8 mouse cellular contexts compared by ENCODE assay signal in genomic region chr3:90076921-90077716, GRCm38 (mm10). TPM values are rescaled to one million over a fixed set of nuclear protein-coding genes. Genes with fewer than 3 reads are reported as not detected.
DNase-seq lines count a peak whose midpoint lies in the region; ATAC-seq and TF ChIP-seq lines count a peak whose summit lies in the region.

No protein-coding gene starts in this region.

- intact Hi-C loops in heart, postnatal 10 days (cut with DNase I) = loop anchor here (1.0 to 10.0 kb wide), 3 partner anchors 22 to 292 kb away; no protein-coding TSS in a partner anchor

- peak; percentile 94 for DNase-seq in ES-CJ7 (ENCODE audit: low read depth, low spot score)
- DNase-seq in adrenal gland, postnatal 25 days = peak; percentile 75
- DNase-seq in heart, postnatal 10 days = peak; percentile 88 to 91
- peak; percentile 60 to 92 for DNase-seq in layer of hippocampus, adult 18-20 months (ENCODE audit: low spot score in 2 of 2)
- peak; percentile 93 for DNase-seq in lung, postnatal 0 days (ENCODE audit: low spot score)
- peak; percentile 69 for DNase-seq in right cerebral cortex, postnatal 25 days
- DNase-seq in yolk sac, embryonic 10.5 days (ENCODE audit: low spot score) = peak; percentile 79

- H3K9me3 ChIP-seq in embryonic facial prominence, embryonic 15.5 days (replicated peaks) = no peaks in the 10 kb centered on the region
- H3K9me3 ChIP-seq in lung, postnatal 0 days (ENCODE audit: low read length) = no peaks in the 10 kb centered on the region

- no peaks in the 10 kb centered on the region for H3K27me3 ChIP-seq in embryonic facial prominence, embryonic 15.5 days
- no peaks in the 10 kb centered on the region for H3K27me3 ChIP-seq in lung, postnatal 0 days (replicated peaks; ENCODE audit: insufficient read depth, low read length)

- TF ChIP-seq CTCF in lung, postnatal 0 days (IDR thresholded peaks at IDR 0.05) = peak; percentile 83

- WGBS in embryonic facial prominence, embryonic 15.5 days = 11% methylated on average over 5 of the region's 5 CpGs
- WGBS in lung, postnatal 0 days = 6% methylated on average over 5 of the region's 5 CpGs

- no peak overlapping the region for H3K4me3 ChIP-seq in embryonic facial prominence, embryonic 15.5 days (replicated peaks)
- no peak overlapping the region for H3K4me3 ChIP-seq in lung, postnatal 0 days (ENCODE audit: low read depth, low read length)

- H3K9ac ChIP-seq in embryonic facial prominence, embryonic 15.5 days = no peak overlapping the region
- no peak overlapping the region for H3K9ac ChIP-seq in lung, postnatal 0 days (replicated peaks; ENCODE audit: low read depth)

- 0 out of 2 replicates have a peak overlapping the region, but pooled peaks have one; percentile 29 for H3K4me2 ChIP-seq in embryonic facial prominence, embryonic 15.5 days (replicated peaks)
- peak overlapping the region; percentile 15; the same call in 1 of the 2 replicates for H3K4me2 ChIP-seq in lung, postnatal 0 days (replicated peaks; ENCODE audit: low read depth, low read length)

- no peak for ATAC-seq in embryonic facial prominence, embryonic 15.5 days (ENCODE audit: insufficient number of reproducible peaks, low FRiP score, low TSS enrichment, low read depth)
- no peak for ATAC-seq in lung, postnatal 0 days

- H3K4me1 ChIP-seq in embryonic facial prominence, embryonic 15.5 days = peaks cover 29% of the 10 kb centered on the region
- H3K4me1 ChIP-seq in lung, postnatal 0 days (ENCODE audit: insufficient read depth, low read depth, low read length) = peaks cover 14% of the 10 kb centered on the region

- H3K36me3 ChIP-seq in embryonic facial prominence, embryonic 15.5 days = no peaks in the 10 kb centered on the region
- H3K36me3 ChIP-seq in lung, postnatal 0 days (ENCODE audit: insufficient read depth, low read length) = no peaks in the 10 kb centered on the region

- TF ChIP-seq EP300 in lung, postnatal 0 days (IDR thresholded peaks at IDR 0.05) = peak; percentile 72

- no peak overlapping the region for H3K27ac ChIP-seq in embryonic facial prominence, embryonic 15.5 days (replicated peaks)
- 0 out of 2 replicates have a peak overlapping the region, but pooled peaks have one; percentile 20 for H3K27ac ChIP-seq in lung, postnatal 0 days (ENCODE audit: low read length)

RNA-seq across cellular contexts. Expression of gene Tpm3, which starts 4.7 kb away (rescaled TPM):
- 178 and 198 TPM in 2 replicates for total RNA-seq in adrenal gland, postnatal 25 days (2021)
- polyA plus RNA-seq in embryonic facial prominence, embryonic 15.5 days (2015; fragmentation: Nextera tagmentation; extraction: Ambion mirVana) = 439 and 441 TPM in 2 replicates
- 100 to 1,000 TPM; 103 to 108 TPM for total RNA-seq in heart, postnatal 10 days (2021)
- 100 to 1,000 TPM; 170 to 172 TPM for total RNA-seq in layer of hippocampus, adult 18-20 months (2021)
- 506 and 509 TPM in 2 replicates for polyA plus RNA-seq in lung, postnatal 0 days (2015; fragmentation: Nextera tagmentation; extraction: Ambion mirVana)

RNA-seq across cellular contexts. Expression of gene Ubap2l, which starts 24.7 kb away (rescaled TPM):
- total RNA-seq in adrenal gland, postnatal 25 days (2021) = 158 and 190 TPM in 2 replicates
- 175 and 176 TPM in 2 replicates for polyA plus RNA-seq in embryonic facial prominence, embryonic 15.5 days (2015; fragmentation: Nextera tagmentation; extraction: Ambion mirVana)
- total RNA-seq in heart, postnatal 10 days (2021) = 100 to 1,000 TPM; 143 to 150 TPM
- 100 to 1,000 TPM; 166 to 176 TPM for total RNA-seq in layer of hippocampus, adult 18-20 months (2021)
- 101 and 118 TPM in 2 replicates for polyA plus RNA-seq in lung, postnatal 0 days (2015; fragmentation: Nextera tagmentation; extraction: Ambion mirVana)

RNA-seq across cellular contexts. Expression of gene 4933434E20Rik, which starts 25.7 kb away (rescaled TPM):
- 77.0 and 90.3 TPM in 2 replicates for total RNA-seq in adrenal gland, postnatal 25 days (2021)
- polyA plus RNA-seq in embryonic facial prominence, embryonic 15.5 days (2015; fragmentation: Nextera tagmentation; extraction: Ambion mirVana) = 132 and 149 TPM in 2 replicates
- total RNA-seq in heart, postnatal 10 days (2021) = 10 to 100 TPM; 56.2 to 63.2 TPM
- 10 to 100 TPM; 92.5 to 95.2 TPM for total RNA-seq in layer of hippocampus, adult 18-20 months (2021)
- 144 and 146 TPM in 2 replicates for polyA plus RNA-seq in lung, postnatal 0 days (2015; fragmentation: Nextera tagmentation; extraction: Ambion mirVana)

RNA-seq across cellular contexts. Expression of gene Nup210l, which starts 26.8 kb away (rescaled TPM):
- total RNA-seq in adrenal gland, postnatal 25 days (2021) = 0.55 and 0.71 TPM in 2 replicates
- 0.36 and 0.42 TPM in 2 replicates for polyA plus RNA-seq in embryonic facial prominence, embryonic 15.5 days (2015; fragmentation: Nextera tagmentation; extraction: Ambion mirVana)
- under 1 TPM; 0.10 to 0.12 TPM for total RNA-seq in heart, postnatal 10 days (2021)
- total RNA-seq in layer of hippocampus, adult 18-20 months (2021) = under 1 TPM; 0.28 to 0.32 TPM
- polyA plus RNA-seq in lung, postnatal 0 days (2015; fragmentation: Nextera tagmentation; extraction: Ambion mirVana) = 0.10 and 0.17 TPM in 2 replicates
